Mouse (Mus musculus) MEL (cell line): ENCODE results near the gene Phospho1. TPM values are rescaled to one million over a fixed set of nuclear protein-coding genes. Genes with fewer than 3 reads are reported as not detected.

Source experiments
- DNase-seq: peaks from one replicate; pipeline ENCODE4 v3.0.0; 2011; ENCODE audit warnings: low read depth, low spot score
- H3K27ac ChIP-seq: 2 replicates; pipeline ENCODE4 v1.5.1; 2012; ENCODE audit warnings: low read depth, mild to moderate bottlenecking, control low read depth, low read length, moderate library complexity; ENCODE audit not compliant: control insufficient read depth
- H3K27me3 ChIP-seq, 2 experiments: fragments of 150-350 bp in 1 of 2; sonication (generic) in 1 of 2; 2 replicates each; pipeline ENCODE4 v1.6.1; 2012; ENCODE audit warnings: low read length in 2 of 2, mild to moderate bottlenecking in 2 of 2, improper control_type of control experiment in 1 of 2, moderate library complexity in 1 of 2; ENCODE audit not compliant: insufficient read depth in 2 of 2, control insufficient read depth in 1 of 2
- H3K36me3 ChIP-seq, 2 experiments: 2 replicates each; pipeline ENCODE4 v1.6.1; 2012 to 2014; ENCODE audit warnings: low read length in 2 of 2, improper control_type of control experiment in 1 of 2, inconsistent platforms in 1 of 2, mild to moderate bottlenecking in 1 of 2; ENCODE audit not compliant: insufficient read depth in 2 of 2, control insufficient read depth in 1 of 2
- H3K4me1 ChIP-seq, 2 experiments: fragments of 150-350 bp in 1 of 2; sonication (generic) in 1 of 2; 2 replicates each; pipeline ENCODE4 v1.6.1; 2012; ENCODE audit warnings: low read length in 2 of 2, improper control_type of control experiment in 1 of 2, mild to moderate bottlenecking in 1 of 2; ENCODE audit not compliant: insufficient read depth in 2 of 2, control insufficient read depth in 1 of 2
- H3K4me3 ChIP-seq, 2 experiments: fragments of 150-350 bp in 1 of 2; sonication (generic) in 1 of 2; 2 replicates each; pipeline ENCODE4 v1.5.1; 2012; ENCODE audit warnings: low read depth in 2 of 2, low read length in 2 of 2, mild to moderate bottlenecking in 2 of 2, moderate library complexity in 2 of 2, control low read depth in 1 of 2, improper control_type of control experiment in 1 of 2; ENCODE audit not compliant: control insufficient read depth in 1 of 2, insufficient read depth in 1 of 2
- H3K79me2 ChIP-seq: 2 replicates; pipeline ENCODE4 v1.6.1; 2012; ENCODE audit warnings: mild to moderate bottlenecking, low read length, moderate library complexity; ENCODE audit not compliant: control insufficient read depth, poor library complexity, insufficient read depth
- H3K9ac ChIP-seq: 2 replicates; pipeline ENCODE4 v1.6.1; 2012; ENCODE audit warnings: low read depth, mild to moderate bottlenecking, control low read depth, low read length, moderate library complexity; ENCODE audit not compliant: control insufficient read depth, poor library complexity, severe bottlenecking
- H3K9me3 ChIP-seq: fragments of 150-350 bp; sonication (generic); replicated peaks from 2 replicates; pipeline ENCODE4 v1.6.1; 2012; ENCODE audit warnings: mild to moderate bottlenecking, low read length, improper control_type of control experiment, moderate library complexity; ENCODE audit not compliant: insufficient read depth
- BHLHE40 ChIP-seq: IDR thresholded peaks from 2 replicates; pipeline ENCODE4 v1.6.1; 2012; ENCODE audit warnings: low read depth, mild to moderate bottlenecking, inconsistent platforms, low read length, improper control_type of control experiment, borderline replicate concordance
- ELF1 ChIP-seq: IDR thresholded peaks from 2 replicates; pipeline ENCODE4 v1.6.1; 2014; ENCODE audit warnings: low read depth, mild to moderate bottlenecking, inconsistent platforms, low read length, improper control_type of control experiment, moderate library complexity
- ETS1 ChIP-seq: IDR thresholded peaks from 2 replicates; pipeline ENCODE4 v1.6.1; 2012; ENCODE audit warnings: low read depth, mild to moderate bottlenecking, inconsistent platforms, low read length, improper control_type of control experiment, moderate library complexity
- GABPA ChIP-seq: IDR thresholded peaks from 2 replicates; pipeline ENCODE4 v1.6.1; 2012; ENCODE audit warnings: low read depth, mild to moderate bottlenecking, inconsistent platforms, low read length, improper control_type of control experiment, moderate library complexity
- JUND ChIP-seq: IDR thresholded peaks from 2 replicates; pipeline ENCODE4 v1.6.1; 2011; ENCODE audit warnings: low read depth, mild to moderate bottlenecking, improper control_type of control experiment, low read length
- KAT2A ChIP-seq: conservative IDR thresholded peaks from 2 replicates; pipeline ENCODE4 v1.6.1; 2012; ENCODE audit warnings: low read depth, low read length, improper control_type of control experiment, inconsistent platforms
- MAFK ChIP-seq: IDR thresholded peaks from 2 replicates; pipeline ENCODE4 v1.6.1; 2011; ENCODE audit warnings: low read depth, mild to moderate bottlenecking, low read length, improper control_type of control experiment, borderline replicate concordance
- MAZ ChIP-seq: IDR thresholded peaks from 2 replicates; pipeline ENCODE4 v1.6.1; 2012; ENCODE audit warnings: low read depth, mild to moderate bottlenecking, inconsistent platforms, low read length, improper control_type of control experiment
- MEF2A ChIP-seq: IDR thresholded peaks from 2 replicates; pipeline ENCODE4 v1.6.1; 2014; ENCODE audit warnings: low read depth, mild to moderate bottlenecking, inconsistent platforms, low read length, improper control_type of control experiment; ENCODE audit not compliant: poor library complexity, insufficient replicate concordance, severe bottlenecking; ENCODE audit errors: extremely low read depth
- MXI1 ChIP-seq: IDR thresholded peaks from 2 replicates; pipeline ENCODE4 v1.6.1; 2011; ENCODE audit warnings: mild to moderate bottlenecking, low read depth, low read length, improper control_type of control experiment
- MYB ChIP-seq: IDR thresholded peaks from 2 replicates; pipeline ENCODE4 v1.6.1; 2011; ENCODE audit warnings: mild to moderate bottlenecking, low read depth, low read length, improper control_type of control experiment
- MYC ChIP-seq: IDR thresholded peaks from 2 replicates; pipeline ENCODE4 v1.6.1; 2011; ENCODE audit warnings: low read depth, mild to moderate bottlenecking, low read length, improper control_type of control experiment, moderate library complexity
- NELFE ChIP-seq: IDR thresholded peaks from 2 replicates; pipeline ENCODE4 v1.6.1; 2011; ENCODE audit warnings: low read depth, low read length, improper control_type of control experiment
- POLR2AphosphoS5 ChIP-seq: IDR thresholded peaks from 2 replicates; pipeline ENCODE4 v1.6.1; 2012; ENCODE audit warnings: low read depth, borderline replicate concordance, mild to moderate bottlenecking, inconsistent platforms, low read length, moderate library complexity, mixed read lengths
- RAD21 ChIP-seq: IDR thresholded peaks from 2 replicates; pipeline ENCODE4 v1.6.1; 2011; ENCODE audit warnings: mild to moderate bottlenecking, low read depth, low read length, improper control_type of control experiment
- TBP ChIP-seq: IDR thresholded peaks from 2 replicates; pipeline ENCODE4 v1.8.0; 2011; ENCODE audit warnings: low read depth, low read length, improper control_type of control experiment
- USF2 ChIP-seq, 2 experiments: IDR thresholded peaks; 2 replicates each; pipeline ENCODE4 v1.6.1; 2011 to 2012; ENCODE audit warnings: improper control_type of control experiment in 2 of 2, low read length in 2 of 2, borderline replicate concordance in 1 of 2, inconsistent platforms in 1 of 2, low read depth in 1 of 2, mild to moderate bottlenecking in 1 of 2; ENCODE audit not compliant: insufficient read depth in 1 of 2
- ZMIZ1 ChIP-seq: IDR thresholded peaks from 2 replicates; pipeline ENCODE4 v1.6.1; 2012; ENCODE audit warnings: low read depth, mild to moderate bottlenecking, inconsistent platforms, low read length, improper control_type of control experiment, moderate library complexity
- polyA plus RNA-seq, 2 experiments: library from polyadenylated mRNA; stranded (reverse) in 1 of 2; unstranded in 1 of 2; fragments of >175 nt in 1 of 2; fragments of >200 nt in 1 of 2; gene quantifications; 2 replicates each; pipeline versions ENCODE4 v1.2.1 to v1.2.4; 2012; ENCODE audit warnings: low replicate concordance in 2 of 2, low read depth in 1 of 2; ENCODE audit not compliant: insufficient read length in 2 of 2, insufficient read depth in 1 of 2, missing spikeins in 1 of 2
- total RNA-seq: library from RNA; depleted of rRNA; stranded (reverse); fragments of 300-350 nt; gene quantifications from 2 replicates; pipeline ENCODE4 v1.2.3, GENCODE M21; 2012

Gene Phospho1
- total and polyA plus RNA-seq, 3 experiments = 15.4 to 76.0 TPM; not detected in 1

DNA sequence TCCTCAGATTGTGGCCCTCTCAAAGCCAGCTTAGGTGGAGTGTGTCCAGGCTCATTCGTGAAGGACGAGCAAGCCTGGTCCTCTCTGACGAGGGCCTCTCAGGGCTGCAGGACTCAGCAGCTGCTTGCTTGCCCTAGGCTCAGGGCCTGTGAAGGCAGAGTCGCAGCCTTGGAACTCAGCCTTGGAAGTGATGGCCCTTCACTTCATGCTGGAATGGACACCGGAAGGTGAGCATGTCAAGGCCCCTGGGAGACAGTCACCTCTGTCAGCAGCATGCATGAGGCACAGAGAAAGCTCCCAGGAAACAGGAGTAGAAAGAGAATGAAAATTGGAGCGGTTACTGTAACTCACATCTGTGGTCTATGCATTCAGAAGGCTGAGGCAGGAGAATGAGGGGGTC lies 12.6 kb upstream of the Phospho1 start (continued):
- TF ChIP-seq ELF1 (no peak), ZMIZ1 (no peak)

DNA sequence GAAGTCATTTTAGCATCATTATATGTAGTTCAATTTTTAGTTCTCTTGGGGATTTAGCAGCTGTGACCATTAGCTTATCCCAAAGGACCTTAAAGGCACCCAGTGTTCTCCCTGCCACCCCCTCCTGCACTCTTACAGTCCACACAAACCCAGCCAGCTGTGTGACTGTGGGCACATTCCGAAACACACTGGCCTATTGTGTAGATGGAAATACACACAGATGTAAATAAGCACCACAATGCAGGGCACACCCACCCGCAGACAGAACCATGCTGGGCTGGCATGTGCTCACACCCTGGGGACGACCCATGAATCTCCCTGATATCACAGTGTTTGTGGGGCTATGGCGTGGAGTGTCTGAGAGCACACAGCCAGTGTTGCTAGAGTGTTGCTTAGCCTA lies 12.1 kb upstream of the Phospho1 start:
- H3K36me3 ChIP-seq = peaks cover 0 to 14% of the 10 kb centered on the region in 2 experiments; a peak in 2 of 4 replicates
- TF ChIP-seq TBP (no peak), MXI1 (no peak), MYB (no peak), KAT2A (no peak)
- peaks cover 11 to 31% of the 10 kb centered on the region in 2 experiments for H3K4me1 ChIP-seq
- H3K4me3 ChIP-seq = no peak overlapping the region
- H3K27me3 ChIP-seq = no peaks in the 10 kb centered on the region
- H3K79me2 ChIP-seq = no peaks in the 10 kb centered on the region
- H3K27ac ChIP-seq = no peak overlapping the region
- no peak overlapping the region for H3K9ac ChIP-seq
- no peak for DNase-seq
- H3K9me3 ChIP-seq = no peaks in the 10 kb centered on the region

DNA sequence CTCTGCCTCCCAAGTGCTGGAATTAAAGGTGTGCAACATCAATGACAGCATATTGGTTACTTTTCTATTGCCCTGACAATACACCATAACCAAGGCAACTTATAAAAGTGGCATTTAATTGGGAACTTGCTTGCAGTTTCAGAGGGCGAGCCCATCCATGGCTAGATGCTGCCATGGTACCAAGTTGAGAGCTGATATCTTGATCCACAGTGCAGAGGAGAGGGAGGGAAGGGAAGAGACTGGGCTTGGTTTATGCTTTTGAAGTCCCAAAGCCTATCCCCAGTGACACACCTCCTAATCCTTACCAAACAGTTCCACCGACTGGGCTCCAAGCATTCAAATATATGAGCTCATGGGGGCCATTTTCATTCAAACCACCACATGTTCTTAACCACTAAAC lies 10.2 kb upstream of the Phospho1 start:
- Histone ChIP-seq H3K4me1 (peaks cover 8 to 19% of the 10 kb centered on the region in 2 experiments), H3K9ac (no peak overlapping the region), H3K79me2 (no peaks in the 10 kb centered on the region), H3K9me3 (no peaks in the 10 kb centered on the region), H3K27me3 (no peaks in the 10 kb centered on the region), H3K27ac (no peak overlapping the region), H3K36me3 (peaks cover 0 to 7% of the 10 kb centered on the region in 2 experiments; a peak in 2 of 4 replicates), H3K4me3 (no peak overlapping the region)
- no peak for DNase-seq
- no peak for TF ChIP-seq RAD21
- TF ChIP-seq ETS1 = no peak
- TF ChIP-seq NELFE = 0 out of 2 replicates have a peak, but pooled peaks have one; percentile 19
- TF ChIP-seq POLR2AphosphoS5 = no peak

DNA sequence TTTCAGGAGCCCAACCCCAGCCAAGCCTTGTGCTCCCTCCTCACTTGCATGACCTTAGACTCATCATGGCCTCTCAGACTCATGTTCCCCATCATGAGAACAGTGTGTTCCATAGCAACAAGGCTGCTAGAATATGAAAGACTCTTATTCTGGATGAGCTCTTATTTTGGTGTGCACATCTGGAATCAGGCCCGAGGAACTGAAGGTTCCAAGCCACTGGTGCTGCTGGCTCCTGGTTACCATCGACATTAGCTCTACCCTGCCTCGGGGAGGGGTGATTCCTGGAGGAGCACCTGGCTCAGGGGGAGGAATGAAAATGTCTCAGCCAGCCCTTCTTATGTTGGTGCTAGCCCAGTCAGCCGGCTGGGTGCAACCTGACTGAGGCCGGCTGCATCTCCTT lies 9.4 kb upstream of the Phospho1 start:
- Histone ChIP-seq H3K36me3 (peaks cover 0 to 4% of the 10 kb centered on the region in 2 experiments; a peak in 2 of 4 replicates), H3K79me2 (no peaks in the 10 kb centered on the region), H3K9me3 (no peaks in the 10 kb centered on the region), H3K4me1 (peaks cover 2 to 13% of the 10 kb centered on the region in 2 experiments; a peak in 3 of 4 replicates), H3K27ac (no peak overlapping the region), H3K27me3 (no peaks in the 10 kb centered on the region), H3K9ac (no peak overlapping the region), H3K4me3 (no peak overlapping the region)
- no peak for DNase-seq
- TF ChIP-seq BHLHE40 (no peak), MAZ (no peak), MYC (no peak), GABPA (no peak), USF2 (IDR thresholded peaks at IDR 0.05; ENCODE audit: borderline replicate concordance in 1 of 2, insufficient read depth in 1 of 2, low read depth in 1 of 2, low read length in 2 of 2) (no peak), JUND (no peak), MAFK (no peak), MEF2A (no peak), ZMIZ1 (no peak), ELF1 (no peak)
- TF ChIP-seq, all 39 proteins: peak for 0
